Mouse (Mus musculus): Measurements from ENCODE around the gene B3galnt1. TPM values are rescaled to one million over a fixed set of nuclear protein-coding genes. Genes with fewer than 3 reads are reported as not detected.

The B3galnt1 gene
- polyA plus RNA-seq, 1 experiment from 2014 or later, result 21.0 TPM

DNA sequence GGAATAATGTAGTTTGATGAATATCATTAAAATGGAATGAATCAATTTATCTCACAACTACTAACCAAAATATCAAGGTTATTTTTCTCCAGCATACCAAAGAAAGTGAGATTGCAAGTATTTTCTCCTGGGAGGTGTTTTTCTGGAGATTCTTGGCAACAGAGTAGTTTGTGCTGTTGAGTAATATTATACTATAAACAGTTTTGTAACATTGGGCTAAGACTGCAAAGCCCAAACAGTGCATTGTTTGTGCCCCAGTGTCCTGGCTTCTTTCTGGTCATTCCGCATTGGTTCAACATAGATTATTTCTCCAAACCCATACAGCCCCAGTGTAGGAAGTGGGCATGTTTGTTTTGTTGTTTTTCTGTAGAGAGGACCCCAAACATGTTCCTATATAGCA is 55.0 kb downstream of the B3galnt1 start:
- no peak overlapping the region for H3K9ac ChIP-seq (replicated peaks; ENCODE audit: low read depth)
- no peaks in the 10 kb centered on the region for H3K27me3 ChIP-seq (replicated peaks; ENCODE audit: insufficient read depth, low read length)
- ATAC-seq, result peak; percentile 31; the same call in 1 of the 2 replicates
- no peaks in the 10 kb centered on the region for H3K36me3 ChIP-seq (ENCODE audit: insufficient read depth, low read length)
- DNase-seq (ENCODE audit: low spot score), result peak; percentile 44
- no peak overlapping the region for H3K4me2 ChIP-seq (replicated peaks; ENCODE audit: low read depth, low read length)
- no peak for TF ChIP-seq CTCF (IDR thresholded peaks at IDR 0.05)
- H3K4me1 ChIP-seq (ENCODE audit: insufficient read depth, low read depth, low read length), result no peaks in the 10 kb centered on the region
- no peak overlapping the region for H3K4me3 ChIP-seq (ENCODE audit: low read depth, low read length)
- 60% methylated on average over 1 of the region's 1 CpGs for WGBS
- no peaks in the 10 kb centered on the region for H3K9me3 ChIP-seq (ENCODE audit: low read length)
- H3K27ac ChIP-seq (ENCODE audit: low read length), result no peak overlapping the region

DNA sequence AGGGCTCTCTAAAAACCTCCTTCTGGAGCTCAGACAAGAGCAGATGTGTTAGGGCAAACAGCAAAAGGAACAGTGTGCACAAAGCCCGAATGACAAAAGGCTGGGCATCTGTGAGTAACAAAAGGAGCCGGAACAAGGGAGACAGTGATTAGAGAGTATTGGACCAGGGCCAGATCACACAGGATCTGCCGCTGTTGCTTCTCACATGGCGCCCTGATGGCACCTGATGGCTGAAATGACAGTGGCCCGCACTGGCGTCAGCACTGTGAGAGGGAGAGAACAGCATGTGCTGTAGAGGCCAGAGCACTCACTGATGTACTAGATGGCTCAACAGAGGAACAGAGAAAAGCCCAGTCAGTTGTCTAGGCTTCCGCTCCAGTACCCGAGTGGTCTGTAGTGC is 55.8 kb downstream of the B3galnt1 start:
- Histone ChIP-seq H3K4me1 (ENCODE audit: insufficient read depth, low read depth, low read length) (no peaks in the 10 kb centered on the region), H3K27me3 (replicated peaks; ENCODE audit: insufficient read depth, low read length) (no peaks in the 10 kb centered on the region), H3K9me3 (ENCODE audit: low read length) (no peaks in the 10 kb centered on the region), H3K36me3 (ENCODE audit: insufficient read depth, low read length) (no peaks in the 10 kb centered on the region), H3K27ac (ENCODE audit: low read length) (no peak overlapping the region), H3K9ac (replicated peaks; ENCODE audit: low read depth) (no peak overlapping the region), H3K4me2 (replicated peaks; ENCODE audit: low read depth, low read length) (no peak overlapping the region), H3K4me3 (ENCODE audit: low read depth, low read length) (no peak overlapping the region)
- WGBS, result 55% methylated on average over 8 of the region's 8 CpGs
- peak; percentile 64 for DNase-seq (ENCODE audit: low spot score)
- no peak for TF ChIP-seq CTCF (IDR thresholded peaks at IDR 0.05)
- peak; percentile 89 for TF ChIP-seq EP300 (IDR thresholded peaks at IDR 0.05)
- ATAC-seq, result peak; percentile 88

DNA sequence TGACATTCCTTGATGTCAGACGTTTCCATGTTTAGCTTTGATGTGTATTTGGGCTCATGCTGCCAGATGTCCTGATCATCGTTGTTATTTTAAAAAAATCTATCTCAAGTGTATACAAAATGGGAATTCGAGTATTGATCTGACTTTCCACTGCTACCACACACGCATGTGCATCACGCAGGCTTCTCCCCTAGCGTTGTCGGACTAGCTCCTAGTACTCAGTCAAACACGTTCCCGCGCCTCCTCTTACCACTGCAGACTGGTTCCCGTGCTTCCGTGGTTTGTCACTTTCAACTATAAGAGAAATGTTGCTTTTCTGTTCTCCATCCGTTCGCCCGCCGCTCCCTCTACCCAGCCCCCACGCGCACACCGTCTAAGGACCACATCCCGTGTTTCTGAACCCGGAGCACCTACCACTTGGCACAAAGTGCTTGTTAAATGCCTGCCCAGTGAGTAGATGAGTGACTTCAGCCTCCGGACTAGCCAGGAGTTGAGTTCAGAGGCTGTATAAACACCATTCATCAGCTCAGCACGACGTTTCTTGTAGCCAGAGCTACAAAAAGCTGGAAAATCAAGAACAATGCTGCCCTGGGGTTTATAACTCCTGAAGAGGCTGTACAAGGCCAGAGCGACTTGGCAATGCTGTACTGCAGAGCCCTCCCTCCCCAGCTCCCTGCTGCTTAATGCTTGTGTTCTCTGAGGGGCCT is 62.7 kb downstream of the B3galnt1 start:
- Histone ChIP-seq H3K4me1 (ENCODE audit: insufficient read depth, low read depth, low read length) (no peaks in the 10 kb centered on the region), H3K27me3 (replicated peaks; ENCODE audit: insufficient read depth, low read length) (no peaks in the 10 kb centered on the region), H3K27ac (ENCODE audit: low read length) (no peak overlapping the region), H3K4me2 (replicated peaks; ENCODE audit: low read depth, low read length) (peak overlapping the region; percentile 4; the same call in 1 of the 2 replicates), H3K4me3 (ENCODE audit: low read depth, low read length) (no peak overlapping the region), H3K36me3 (ENCODE audit: insufficient read depth, low read length) (no peaks in the 10 kb centered on the region), H3K9me3 (ENCODE audit: low read length) (no peaks in the 10 kb centered on the region), H3K9ac (replicated peaks; ENCODE audit: low read depth) (no peak overlapping the region)
- DNase-seq (ENCODE audit: low spot score) (peak; percentile 32), ATAC-seq (peak; percentile 49)
- TF ChIP-seq EP300 (IDR thresholded peaks at IDR 0.05) (no peak), CTCF (IDR thresholded peaks at IDR 0.05) (no peak)
- WGBS, result 36% methylated on average over 25 of the region's 25 CpGs

DNA sequence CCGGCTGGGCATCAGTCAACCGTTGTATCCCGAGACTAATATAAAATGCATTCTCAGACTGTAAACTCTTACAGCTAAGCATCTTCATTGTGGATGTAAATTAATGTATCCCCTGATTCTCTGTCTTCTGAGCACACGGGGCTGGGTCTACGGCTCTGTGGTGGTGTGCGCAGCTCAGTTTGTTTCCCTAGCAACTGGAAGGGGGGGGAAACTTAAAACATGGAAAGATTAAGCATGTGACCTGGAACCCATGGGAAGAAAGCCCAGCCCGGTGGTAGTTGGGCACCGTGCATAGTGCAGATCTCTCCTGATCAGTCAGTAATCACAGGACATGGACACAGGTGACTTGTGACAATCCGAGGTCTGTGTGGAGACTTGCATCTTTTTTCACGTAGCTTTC is 63.3 kb downstream of the B3galnt1 start:
- H3K4me2 ChIP-seq (replicated peaks; ENCODE audit: low read depth, low read length), result no peak overlapping the region
- no peak overlapping the region for H3K27ac ChIP-seq (ENCODE audit: low read length)
- DNase-seq (ENCODE audit: low spot score), result no peak
- no peak overlapping the region for H3K4me3 ChIP-seq (ENCODE audit: low read depth, low read length)
- no peak for TF ChIP-seq CTCF (IDR thresholded peaks at IDR 0.05)
- no peak for TF ChIP-seq EP300 (IDR thresholded peaks at IDR 0.05)
- no peak for ATAC-seq
- H3K4me1 ChIP-seq (ENCODE audit: insufficient read depth, low read depth, low read length), result no peaks in the 10 kb centered on the region
- H3K36me3 ChIP-seq (ENCODE audit: insufficient read depth, low read length), result no peaks in the 10 kb centered on the region
- H3K9me3 ChIP-seq (ENCODE audit: low read length), result no peaks in the 10 kb centered on the region
- no peaks in the 10 kb centered on the region for H3K27me3 ChIP-seq (replicated peaks; ENCODE audit: insufficient read depth, low read length)
- 90% methylated on average over 10 of the region's 10 CpGs for WGBS
- no peak overlapping the region for H3K9ac ChIP-seq (replicated peaks; ENCODE audit: low read depth)

DNA sequence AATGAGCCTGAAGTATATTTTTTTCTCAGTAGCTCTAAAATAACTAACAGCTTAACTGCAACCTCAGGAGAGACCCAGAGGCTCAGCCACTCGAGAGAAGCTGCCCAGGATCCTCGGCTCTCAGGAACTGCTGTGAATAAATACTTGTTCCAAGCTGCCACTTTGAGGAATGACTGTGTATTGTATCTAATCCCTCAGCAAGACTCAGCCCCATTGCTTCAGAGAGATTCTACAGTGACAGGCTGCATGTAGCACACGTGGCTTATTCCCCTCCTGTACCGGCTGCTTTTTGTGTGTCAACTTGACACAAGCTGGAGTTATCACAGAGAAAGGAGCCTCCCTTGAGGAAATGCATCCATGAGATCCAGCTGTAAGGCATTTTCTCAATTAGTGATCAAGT is 66.1 kb downstream of the B3galnt1 start:
- TF ChIP-seq EP300 (IDR thresholded peaks at IDR 0.05), result no peak
- no peak for TF ChIP-seq CTCF (IDR thresholded peaks at IDR 0.05)
- WGBS, result 23% methylated on average over 4 of the region's 4 CpGs
- Histone ChIP-seq H3K4me2 (replicated peaks; ENCODE audit: low read depth, low read length) (no peak overlapping the region), H3K36me3 (ENCODE audit: insufficient read depth, low read length) (no peaks in the 10 kb centered on the region), H3K27ac (ENCODE audit: low read length) (no peak overlapping the region), H3K9ac (replicated peaks; ENCODE audit: low read depth) (no peak overlapping the region), H3K4me1 (ENCODE audit: insufficient read depth, low read depth, low read length) (no peaks in the 10 kb centered on the region), H3K27me3 (replicated peaks; ENCODE audit: insufficient read depth, low read length) (no peaks in the 10 kb centered on the region), H3K9me3 (ENCODE audit: low read length) (no peaks in the 10 kb centered on the region), H3K4me3 (ENCODE audit: low read depth, low read length) (no peak overlapping the region)
- no peak for DNase-seq (ENCODE audit: low spot score)
- no peak for ATAC-seq

DNA sequence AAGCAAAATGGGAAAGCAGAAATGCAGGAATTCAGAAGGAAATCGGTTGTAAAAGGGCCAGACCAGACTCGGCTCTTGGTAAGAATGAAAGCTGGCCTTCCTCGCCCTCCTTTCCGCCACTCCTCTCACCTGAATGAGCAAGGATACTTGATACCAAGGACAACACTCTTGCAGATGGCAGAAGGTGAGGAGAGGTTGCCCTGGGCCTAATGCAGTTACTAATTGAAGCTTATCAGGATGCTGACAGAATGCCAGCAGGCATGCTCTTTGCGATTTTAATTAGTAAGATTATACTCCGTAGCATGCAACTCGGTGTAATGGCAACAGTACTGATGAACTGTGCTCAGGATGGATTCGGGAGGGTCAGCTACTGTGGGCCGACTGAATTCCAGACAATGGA is 67.2 kb downstream of the B3galnt1 start:
- Histone ChIP-seq H3K9me3 (ENCODE audit: low read length) (no peaks in the 10 kb centered on the region), H3K4me3 (ENCODE audit: low read depth, low read length) (no peak overlapping the region), H3K27me3 (replicated peaks; ENCODE audit: insufficient read depth, low read length) (no peaks in the 10 kb centered on the region), H3K9ac (replicated peaks; ENCODE audit: low read depth) (no peak overlapping the region), H3K4me1 (ENCODE audit: insufficient read depth, low read depth, low read length) (no peaks in the 10 kb centered on the region), H3K27ac (ENCODE audit: low read length) (no peak overlapping the region), H3K4me2 (replicated peaks; ENCODE audit: low read depth, low read length) (no peak overlapping the region), H3K36me3 (ENCODE audit: insufficient read depth, low read length) (no peaks in the 10 kb centered on the region)
- TF ChIP-seq EP300 (IDR thresholded peaks at IDR 0.05), result no peak
- no peak for TF ChIP-seq CTCF (IDR thresholded peaks at IDR 0.05)
- WGBS, result 85% methylated on average over 9 of the region's 9 CpGs
- ATAC-seq, result no peak
- no peak for DNase-seq (ENCODE audit: low spot score)
